Mouse (Mus musculus) MEL (cell line): Measurements from ENCODE around the gene Nme1. TPM values are rescaled to one million over a fixed set of nuclear protein-coding genes. Genes with fewer than 3 reads are reported as not detected.

Source experiments
- DNase-seq: peaks from one replicate; pipeline ENCODE4 v3.0.0; 2011; ENCODE audit warnings: low read depth, low spot score
- H3K27ac ChIP-seq: 2 replicates; pipeline ENCODE4 v1.5.1; 2012; ENCODE audit warnings: low read depth, mild to moderate bottlenecking, control low read depth, low read length, moderate library complexity; ENCODE audit not compliant: control insufficient read depth
- H3K27me3 ChIP-seq, 2 experiments: fragments of 150-350 bp in 1 of 2; sonication (generic) in 1 of 2; 2 replicates each; pipeline ENCODE4 v1.6.1; 2012; ENCODE audit warnings: low read length in 2 of 2, mild to moderate bottlenecking in 2 of 2, improper control_type of control experiment in 1 of 2, moderate library complexity in 1 of 2; ENCODE audit not compliant: insufficient read depth in 2 of 2, control insufficient read depth in 1 of 2
- H3K36me3 ChIP-seq, 2 experiments: 2 replicates each; pipeline ENCODE4 v1.6.1; 2012 to 2014; ENCODE audit warnings: low read length in 2 of 2, improper control_type of control experiment in 1 of 2, inconsistent platforms in 1 of 2, mild to moderate bottlenecking in 1 of 2; ENCODE audit not compliant: insufficient read depth in 2 of 2, control insufficient read depth in 1 of 2
- H3K4me1 ChIP-seq, 2 experiments: fragments of 150-350 bp in 1 of 2; sonication (generic) in 1 of 2; 2 replicates each; pipeline ENCODE4 v1.6.1; 2012; ENCODE audit warnings: low read length in 2 of 2, improper control_type of control experiment in 1 of 2, mild to moderate bottlenecking in 1 of 2; ENCODE audit not compliant: insufficient read depth in 2 of 2, control insufficient read depth in 1 of 2
- H3K4me3 ChIP-seq, 2 experiments: fragments of 150-350 bp in 1 of 2; sonication (generic) in 1 of 2; 2 replicates each; pipeline ENCODE4 v1.5.1; 2012; ENCODE audit warnings: low read depth in 2 of 2, low read length in 2 of 2, mild to moderate bottlenecking in 2 of 2, moderate library complexity in 2 of 2, control low read depth in 1 of 2, improper control_type of control experiment in 1 of 2; ENCODE audit not compliant: control insufficient read depth in 1 of 2, insufficient read depth in 1 of 2
- H3K79me2 ChIP-seq: 2 replicates; pipeline ENCODE4 v1.6.1; 2012; ENCODE audit warnings: mild to moderate bottlenecking, low read length, moderate library complexity; ENCODE audit not compliant: control insufficient read depth, poor library complexity, insufficient read depth
- H3K9ac ChIP-seq: 2 replicates; pipeline ENCODE4 v1.6.1; 2012; ENCODE audit warnings: low read depth, mild to moderate bottlenecking, control low read depth, low read length, moderate library complexity; ENCODE audit not compliant: control insufficient read depth, poor library complexity, severe bottlenecking
- H3K9me3 ChIP-seq: fragments of 150-350 bp; sonication (generic); replicated peaks from 2 replicates; pipeline ENCODE4 v1.6.1; 2012; ENCODE audit warnings: mild to moderate bottlenecking, low read length, improper control_type of control experiment, moderate library complexity; ENCODE audit not compliant: insufficient read depth
- BHLHE40 ChIP-seq: IDR thresholded peaks from 2 replicates; pipeline ENCODE4 v1.6.1; 2012; ENCODE audit warnings: low read depth, mild to moderate bottlenecking, inconsistent platforms, low read length, improper control_type of control experiment, borderline replicate concordance
- CHD1 ChIP-seq: IDR thresholded peaks from 2 replicates; pipeline ENCODE4 v1.6.1; 2012; ENCODE audit warnings: low read depth, mild to moderate bottlenecking, inconsistent platforms, low read length, improper control_type of control experiment
- ETS1 ChIP-seq: IDR thresholded peaks from 2 replicates; pipeline ENCODE4 v1.6.1; 2012; ENCODE audit warnings: low read depth, mild to moderate bottlenecking, inconsistent platforms, low read length, improper control_type of control experiment, moderate library complexity
- GATA1 ChIP-seq: IDR thresholded peaks from 2 replicates; pipeline ENCODE4 v1.6.1; 2011; ENCODE audit warnings: low read depth, low read length, improper control_type of control experiment
- MAFK ChIP-seq: IDR thresholded peaks from 2 replicates; pipeline ENCODE4 v1.6.1; 2011; ENCODE audit warnings: low read depth, mild to moderate bottlenecking, low read length, improper control_type of control experiment, borderline replicate concordance
- MEF2A ChIP-seq: IDR thresholded peaks from 2 replicates; pipeline ENCODE4 v1.6.1; 2014; ENCODE audit warnings: low read depth, mild to moderate bottlenecking, inconsistent platforms, low read length, improper control_type of control experiment; ENCODE audit not compliant: poor library complexity, insufficient replicate concordance, severe bottlenecking; ENCODE audit errors: extremely low read depth
- MYB ChIP-seq: IDR thresholded peaks from 2 replicates; pipeline ENCODE4 v1.6.1; 2011; ENCODE audit warnings: mild to moderate bottlenecking, low read depth, low read length, improper control_type of control experiment
- POLR2AphosphoS2 ChIP-seq: IDR thresholded peaks from 2 replicates; pipeline ENCODE4 v1.6.1; 2011; ENCODE audit warnings: low read length, improper control_type of control experiment
- POLR2AphosphoS5 ChIP-seq: IDR thresholded peaks from 2 replicates; pipeline ENCODE4 v1.6.1; 2012; ENCODE audit warnings: low read depth, borderline replicate concordance, mild to moderate bottlenecking, inconsistent platforms, low read length, moderate library complexity, mixed read lengths
- RAD21 ChIP-seq: IDR thresholded peaks from 2 replicates; pipeline ENCODE4 v1.6.1; 2011; ENCODE audit warnings: mild to moderate bottlenecking, low read depth, low read length, improper control_type of control experiment
- SMC3 ChIP-seq: IDR thresholded peaks from 2 replicates; pipeline ENCODE4 v1.6.1; 2011; ENCODE audit warnings: low read depth, low read length, improper control_type of control experiment
- UBTF ChIP-seq: IDR thresholded peaks from 2 replicates; pipeline ENCODE4 v1.6.1; 2012; ENCODE audit warnings: low read depth, mild to moderate bottlenecking, inconsistent platforms, low read length, improper control_type of control experiment, moderate library complexity, borderline replicate concordance; ENCODE audit not compliant: insufficient read depth
- USF1 ChIP-seq: IDR thresholded peaks from 2 replicates; pipeline ENCODE4 v1.6.1; 2014; ENCODE audit warnings: low read depth, mild to moderate bottlenecking, inconsistent platforms, low read length, improper control_type of control experiment, moderate library complexity
- USF2 ChIP-seq, 2 experiments: IDR thresholded peaks; 2 replicates each; pipeline ENCODE4 v1.6.1; 2011 to 2012; ENCODE audit warnings: improper control_type of control experiment in 2 of 2, low read length in 2 of 2, borderline replicate concordance in 1 of 2, inconsistent platforms in 1 of 2, low read depth in 1 of 2, mild to moderate bottlenecking in 1 of 2; ENCODE audit not compliant: insufficient read depth in 1 of 2
- ZC3H11A ChIP-seq: IDR thresholded peaks from 2 replicates; pipeline ENCODE4 v1.6.1; 2012; ENCODE audit warnings: low read depth, mild to moderate bottlenecking, inconsistent platforms, low read length, improper control_type of control experiment
- ZKSCAN1 ChIP-seq: IDR thresholded peaks from 2 replicates; pipeline ENCODE4 v1.6.1; 2012; ENCODE audit warnings: low read depth, mild to moderate bottlenecking, inconsistent platforms, low read length, improper control_type of control experiment, moderate library complexity
- ZMIZ1 ChIP-seq: IDR thresholded peaks from 2 replicates; pipeline ENCODE4 v1.6.1; 2012; ENCODE audit warnings: low read depth, mild to moderate bottlenecking, inconsistent platforms, low read length, improper control_type of control experiment, moderate library complexity
- polyA plus RNA-seq, 2 experiments: library from polyadenylated mRNA; stranded (reverse) in 1 of 2; unstranded in 1 of 2; fragments of >175 nt in 1 of 2; fragments of >200 nt in 1 of 2; gene quantifications; 2 replicates each; pipeline versions ENCODE4 v1.2.1 to v1.2.4; 2012; ENCODE audit warnings: low replicate concordance in 2 of 2, low read depth in 1 of 2; ENCODE audit not compliant: insufficient read length in 2 of 2, insufficient read depth in 1 of 2, missing spikeins in 1 of 2
- total RNA-seq: library from RNA; depleted of rRNA; stranded (reverse); fragments of 300-350 nt; gene quantifications from 2 replicates; pipeline ENCODE4 v1.2.3, GENCODE M21; 2012; rRNA removed

Nme1 gene
- total and polyA plus RNA-seq, 3 experiments: 131 to 210 TPM; not detected in 1

DNA sequence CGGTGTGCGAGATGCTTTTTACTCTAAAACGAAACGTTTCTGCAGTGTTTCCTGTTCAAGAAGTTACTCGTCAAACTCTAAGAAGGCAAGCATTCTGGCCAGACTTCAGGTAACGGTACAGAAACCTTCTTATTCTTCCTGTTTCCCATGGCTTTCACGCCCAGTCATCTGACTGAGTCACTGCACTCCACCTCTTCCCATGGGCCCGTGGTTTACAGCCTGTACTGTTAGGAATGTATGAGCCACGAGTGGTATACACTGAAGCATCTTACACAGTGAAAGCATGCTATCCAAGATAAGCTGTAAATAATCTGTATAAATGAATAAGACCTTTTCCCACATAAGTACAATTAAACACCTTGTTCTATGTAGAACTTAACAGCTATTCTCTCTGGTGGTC, 59.5 kb downstream of the Nme1 start:
- Histone ChIP-seq H3K27me3 (no peaks in the 10 kb centered on the region), H3K79me2 (no peaks in the 10 kb centered on the region; the same call in 1 of the 2 replicates), H3K4me1 (no peaks in the 10 kb centered on the region), H3K27ac (no peak overlapping the region), H3K9ac (no peak overlapping the region), H3K36me3 (peaks cover 0 to 65% of the 10 kb centered on the region in 2 experiments; a peak in 2 of 4 replicates), H3K9me3 (no peaks in the 10 kb centered on the region), H3K4me3 (no peak overlapping the region)
- DNase-seq: no peak
- no peak for TF ChIP-seq POLR2AphosphoS2
- TF ChIP-seq GATA1: no peak

DNA sequence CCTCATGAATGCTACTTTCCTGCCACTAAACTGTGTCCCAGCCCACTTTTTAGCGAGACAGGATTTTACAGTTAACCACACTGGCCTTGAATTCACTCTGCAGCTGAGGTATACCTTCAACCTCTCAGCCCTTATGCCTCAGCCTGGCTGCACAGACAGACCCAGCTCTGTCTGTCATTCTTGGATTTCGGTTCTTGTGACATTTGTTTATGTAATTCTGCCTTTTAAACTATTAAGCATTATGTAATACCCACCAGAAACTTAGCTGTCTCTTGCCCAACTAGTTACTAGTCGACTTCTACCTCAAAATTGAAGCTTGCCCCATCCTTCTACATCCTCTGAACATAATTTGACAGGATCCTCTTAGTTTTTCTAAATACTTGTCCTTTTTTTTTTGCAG, 60.5 kb downstream of the Nme1 start:
- Histone ChIP-seq H3K4me1 (no peaks in the 10 kb centered on the region), H3K27me3 (no peaks in the 10 kb centered on the region), H3K79me2 (no peaks in the 10 kb centered on the region), H3K36me3 (peaks cover 0 to 60% of the 10 kb centered on the region in 2 experiments; a peak in 2 of 4 replicates), H3K9ac (no peak overlapping the region), H3K27ac (no peak overlapping the region), H3K4me3 (no peak overlapping the region), H3K9me3 (no peaks in the 10 kb centered on the region)
- TF ChIP-seq USF2 (IDR thresholded peaks at IDR 0.05; ENCODE audit: borderline replicate concordance in 1 of 2, insufficient read depth in 1 of 2, low read depth in 1 of 2, low read length in 2 of 2) (no peak), CHD1 (no peak), POLR2AphosphoS5 (no peak), MYB (no peak), BHLHE40 (no peak), MEF2A (no peak), ZKSCAN1 (no peak), ZC3H11A (no peak), POLR2AphosphoS2 (no peak), SMC3 (no peak), USF1 (no peak), MAFK (no peak), ZMIZ1 (no peak), RAD21 (no peak), ETS1 (no peak), UBTF (no peak), GATA1 (no peak)
- no peak for DNase-seq

Other genes with a start within 250 kb of the Nme1 start
- 102 and 111 TPM in 2 replicates for gene Utp18, start 82.8 kb downstream of the Nme1 start, total RNA-seq
- 10 to 100 TPM in 1 of 2 experiments, not detected in 1; 63.4 TPM for gene Utp18, start 82.8 kb downstream of the Nme1 start, polyA plus RNA-seq
- 43.0 and 45.5 TPM in 2 replicates for gene Mbtd1, start 82.7 kb downstream of the Nme1 start, total RNA-seq
- gene Mbtd1, start 82.7 kb downstream of the Nme1 start, polyA plus RNA-seq: 1,000 to 10,000 TPM in 1 of 2 experiments, 10 to 100 TPM in 1; 51.8 to 3,192 TPM
- 530 and 612 TPM in 2 replicates for gene Nme2, start 12.3 kb downstream of the Nme1 start, total RNA-seq
- 100 to 1,000 TPM in 1 of 2 experiments, not detected in 1; 126 TPM for gene Nme2, start 12.3 kb downstream of the Nme1 start, polyA plus RNA-seq
- gene Gm20390, start 228 bp downstream of the Nme1 start, total RNA-seq: 673 and 732 TPM in 2 replicates
- gene Gm20390, start 228 bp downstream of the Nme1 start, polyA plus RNA-seq: 100 to 1,000 TPM in 1 of 2 experiments, not detected in 1; 760 TPM
- 19.1 and 20.6 TPM in 2 replicates for gene Spag9, start 27.6 kb upstream of the Nme1 start, total RNA-seq
- 100 to 1,000 TPM in 1 of 2 experiments, 10 to 100 TPM in 1; 18.9 to 279 TPM for gene Spag9, start 27.6 kb upstream of the Nme1 start, polyA plus RNA-seq
- gene Tob1, start 242.9 kb upstream of the Nme1 start, total RNA-seq: 2.4 and 3.4 TPM in 2 replicates
- gene Tob1, start 242.9 kb upstream of the Nme1 start, polyA plus RNA-seq: 1 to 10 TPM in 1 of 2 experiments, not detected in 1; 7.5 TPM